Comparison of ENCODE assay signal across 8 mouse cellular contexts in genomic region chr14:47189635-47189955, GRCm38 (mm10). TPM values are rescaled to one million over a fixed set of nuclear protein-coding genes. Genes with fewer than 3 reads are reported as not detected.
DNase-seq lines count a peak whose midpoint lies in the region; ATAC-seq and TF ChIP-seq lines count a peak whose summit lies in the region.

No protein-coding gene starts in this region.

- peak overlapping the region; percentile 91 for H3K4me3 ChIP-seq in forebrain, embryonic 15.5 days
- peak overlapping the region; percentile 79 for H3K4me3 ChIP-seq in liver, postnatal 0 days (ENCODE audit: low read depth, low read length)

- ATAC-seq in CD4-positive, CD25-positive, alpha-beta regulatory T cell, adult 4 months: peak; percentile 67
- no peak; the same call in 1 of the 2 replicates for ATAC-seq in forebrain, embryonic 15.5 days (replicated peaks)
- peak; percentile 53 for ATAC-seq in liver, postnatal 0 days

- H3K36me3 ChIP-seq in forebrain, embryonic 15.5 days: no peaks in the 10 kb centered on the region
- no peaks in the 10 kb centered on the region for H3K36me3 ChIP-seq in liver, postnatal 0 days (replicated peaks; ENCODE audit: insufficient read depth, low read length)

- peaks cover 8% of the 10 kb centered on the region for H3K4me1 ChIP-seq in forebrain, embryonic 15.5 days
- H3K4me1 ChIP-seq in liver, postnatal 0 days (ENCODE audit: insufficient read depth): peaks cover 17% of the 10 kb centered on the region

- peaks cover 16% of the 10 kb centered on the region for H3K27me3 ChIP-seq in forebrain, embryonic 15.5 days
- H3K27me3 ChIP-seq in liver, postnatal 0 days (ENCODE audit: insufficient read depth, low read length): no peaks in the 10 kb centered on the region

- no peak; the same call in 1 of the 2 replicates for TF ChIP-seq EP300 in liver, postnatal 0 days (IDR thresholded peaks at IDR 0.05; ENCODE audit: low read depth)

- intact Hi-C loops in left cerebral cortex, postnatal 36 days (cut with DNase I): no loop called here

- H3K27ac ChIP-seq in forebrain, embryonic 15.5 days (replicated peaks): no peak overlapping the region
- peak overlapping the region; percentile 88 for H3K27ac ChIP-seq in liver, postnatal 0 days (ENCODE audit: low read depth)

- H3K9me3 ChIP-seq in forebrain, embryonic 15.5 days: no peaks in the 10 kb centered on the region
- H3K9me3 ChIP-seq in liver, postnatal 0 days (ENCODE audit: low read length): no peaks in the 10 kb centered on the region

- H3K4me2 ChIP-seq in forebrain, embryonic 15.5 days (replicated peaks): peak overlapping the region; percentile 100
- peak overlapping the region; percentile 91 for H3K4me2 ChIP-seq in liver, postnatal 0 days (ENCODE audit: low read depth, low read length)

- WGBS in forebrain, embryonic 15.5 days: 15% methylated on average over 8 of the region's 8 CpGs
- WGBS in liver, postnatal 0 days (ENCODE audit: insufficient replicate concordance): 12% methylated on average over 8 of the region's 8 CpGs

- no peak for TF ChIP-seq CTCF in liver, postnatal 0 days (IDR thresholded peaks at IDR 0.05; ENCODE audit: low read depth)

- peak; percentile 9 for DNase-seq in embryo, embryonic 11.5 days (ENCODE audit: low read depth, low spot score)
- DNase-seq in embryo, embryonic 11 days: no peak
- DNase-seq in liver, postnatal 0 days: no peak
- no peak for DNase-seq in urinary bladder, postnatal 36 days (ENCODE audit: low spot score in 2 of 2)
- no peak for DNase-seq in left cerebral cortex, postnatal 36 days (ENCODE audit: low spot score in 2 of 2)
- no peak for DNase-seq in frontal cortex, postnatal 10 days (ENCODE audit: low spot score in 2 of 2)

- peak overlapping the region; percentile 58 for H3K9ac ChIP-seq in forebrain, embryonic 15.5 days (replicated peaks)
- H3K9ac ChIP-seq in liver, postnatal 0 days (replicated peaks): peak overlapping the region; percentile 80

RNA-seq across cellular contexts. Expression of gene Gch1, which starts 0.4 kb away (rescaled TPM):
- polyA plus RNA-seq in CD4-positive, CD25-positive, alpha-beta regulatory T cell, adult 4 months (2017; shearing (Covaris generic)): 1 to 10 TPM; 1.5 to 2.2 TPM
- 1.7 and 2.3 TPM in 2 replicates for polyA plus RNA-seq in forebrain, embryonic 15.5 days (2015; fragmentation: Nextera tagmentation; extraction: Ambion mirVana)
- 29.6 and 38.3 TPM in 2 replicates for polyA plus RNA-seq in liver, postnatal 0 days (2015; fragmentation: Nextera tagmentation; extraction: Ambion mirVana)
- 1 to 10 TPM; 1.1 to 1.5 TPM for total RNA-seq in left cerebral cortex, postnatal 36 days (2021)
